Mouse (Mus musculus) cortical plate, adult 2 months (tissue): ENCODE results near the gene Btbd19.

Experiments
- CTCF ChIP-seq: fragments of 200-500 bp; IDR thresholded peaks from 2 replicates; pipeline ENCODE4 v1.5.1; 2011; ENCODE audit warnings: mild to moderate bottlenecking, control low read depth, low read length; ENCODE audit not compliant: insufficient read depth; ENCODE audit errors: extremely low read depth
- POLR2A ChIP-seq: fragments of 200-500 bp; IDR thresholded peaks from 2 replicates; pipeline ENCODE4 v1.6.1; 2011; ENCODE audit warnings: mild to moderate bottlenecking, low read length, control low read depth; ENCODE audit not compliant: insufficient read depth; ENCODE audit errors: extremely low read depth

GRCm38 (mm10) chr4:117096666-117097065 is 28.9 kb downstream of the Btbd19 start:
- TF ChIP-seq CTCF (no peak), POLR2A (no peak)
